18 mouse cellular contexts compared by ENCODE assay signal in the genomic region with DNA sequence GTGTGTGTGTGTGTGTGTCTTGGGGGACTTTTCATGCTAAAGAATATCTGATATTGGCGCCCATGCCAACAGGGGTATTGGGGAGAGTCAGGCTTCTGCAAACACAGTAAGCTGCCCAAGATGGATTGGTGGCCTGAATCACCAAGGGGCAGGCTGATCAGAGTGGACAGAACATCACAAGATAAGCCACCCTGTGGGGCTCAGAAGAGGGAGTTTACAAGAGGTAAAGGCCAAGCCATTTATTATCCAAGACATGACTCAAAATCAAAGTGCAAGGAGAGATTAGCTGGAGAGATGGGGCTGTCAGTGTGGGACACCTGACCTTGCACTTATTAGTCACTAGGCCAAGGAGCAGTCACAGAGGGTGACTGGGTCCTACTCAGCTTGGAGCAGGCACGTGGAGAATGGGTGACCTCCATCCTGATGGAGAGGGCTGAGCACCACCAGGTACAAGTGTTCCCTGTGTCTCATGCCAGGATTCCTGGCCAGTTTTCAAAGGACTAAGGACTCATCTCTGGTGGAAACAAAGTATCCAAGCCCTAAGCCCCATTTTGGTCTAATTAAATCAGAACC. TPM values are rescaled to one million over a fixed set of nuclear protein-coding genes. Genes with fewer than 3 reads are reported as not detected.
DNase-seq lines count a peak whose midpoint lies in the region; ATAC-seq lines count a peak whose summit lies in the region.
"Had no signal": no experiment of that assay in that cellular context is flagged by ENCODE, and none has a peak within 500 bp of the region (broad histone marks: within the 10 kb centered on the region; RNA-seq: fewer than 3 reads in every experiment).

No protein-coding gene starts in this region.

- WGBS in intestine, embryonic 15.5 days, result 46% methylated on average over 2 of the region's 2 CpGs
- 35% methylated on average over 2 of the region's 2 CpGs for WGBS in stomach, embryonic 16.5 days

- H3K27ac ChIP-seq in intestine, embryonic 15.5 days, result no peak overlapping the region
- no peak overlapping the region for H3K27ac ChIP-seq in stomach, embryonic 16.5 days (ENCODE audit: low read length)
- H3K27ac ChIP-seq: embryonic facial prominence, embryonic 10.5 days; forebrain, embryonic 13.5 days; hindbrain, embryonic 15.5 days had no signal

- peak overlapping the region; percentile 37; the same call in 1 of the 2 replicates for H3K4me3 ChIP-seq in intestine, embryonic 15.5 days (replicated peaks)
- H3K4me3 ChIP-seq in stomach, embryonic 16.5 days (replicated peaks; ENCODE audit: low read length), result no peak overlapping the region
- H3K4me3 ChIP-seq: embryonic facial prominence, embryonic 10.5 days; forebrain, embryonic 13.5 days; heart, embryonic 12.5 days; hindbrain, embryonic 15.5 days had no signal

- DNase-seq in adrenal gland, adult 2 months, result peak; percentile 86
- no peak for DNase-seq in adrenal gland, postnatal 4 days (ENCODE audit: low spot score in 2 of 2)
- no peak for DNase-seq in gastrocnemius, postnatal 25 days
- DNase-seq in cerebellum, adult 18-20 months, result no peak
- no peak for DNase-seq in lung, postnatal 14 days
- DNase-seq: cerebellum, adult 11-12 months; cerebellum, postnatal 10 days; forebrain, postnatal 0 days; gastrocnemius, postnatal 14 days had no signal

- peak overlapping the region; percentile 54 for H3K4me2 ChIP-seq in intestine, embryonic 15.5 days (replicated peaks)
- H3K4me2 ChIP-seq in stomach, embryonic 16.5 days (ENCODE audit: low read depth, low read length), result no peak overlapping the region
- H3K4me2 ChIP-seq: forebrain, embryonic 13.5 days; heart, embryonic 12.5 days; hindbrain, embryonic 15.5 days had no signal

- H3K27me3 ChIP-seq in intestine, embryonic 15.5 days (replicated peaks), result no peaks in the 10 kb centered on the region
- H3K27me3 ChIP-seq in stomach, embryonic 16.5 days (ENCODE audit: control insufficient read depth, insufficient read depth, low read length), result no peaks in the 10 kb centered on the region
- H3K27me3 ChIP-seq: forebrain, embryonic 13.5 days; heart, embryonic 12.5 days; hindbrain, embryonic 15.5 days had no signal

- no peak overlapping the region for H3K9ac ChIP-seq in intestine, embryonic 15.5 days
- H3K9ac ChIP-seq in stomach, embryonic 16.5 days (ENCODE audit: low read length), result peak overlapping the region; percentile 2; the same call in 1 of the 2 replicates
- H3K9ac ChIP-seq: forebrain, embryonic 13.5 days; forebrain, postnatal 0 days; heart, embryonic 12.5 days; hindbrain, embryonic 15.5 days had no signal

- ATAC-seq in intestine, embryonic 15.5 days, result no peak
- no peak for ATAC-seq in stomach, embryonic 16.5 days (ENCODE audit: insufficient read depth, low FRiP score)
- ATAC-seq: forebrain, embryonic 13.5 days; forebrain, postnatal 0 days had no signal

- no peaks in the 10 kb centered on the region for H3K36me3 ChIP-seq in intestine, embryonic 15.5 days
- no peaks in the 10 kb centered on the region for H3K36me3 ChIP-seq in stomach, embryonic 16.5 days (ENCODE audit: control insufficient read depth, insufficient read depth, low read length)
- H3K36me3 ChIP-seq: embryonic facial prominence, embryonic 10.5 days; heart, embryonic 12.5 days; hindbrain, embryonic 15.5 days had no signal

- no peaks in the 10 kb centered on the region for H3K9me3 ChIP-seq in intestine, embryonic 15.5 days
- H3K9me3 ChIP-seq in stomach, embryonic 16.5 days (replicated peaks; ENCODE audit: control insufficient read depth, low read length), result no peaks in the 10 kb centered on the region
- H3K9me3 ChIP-seq: embryonic facial prominence, embryonic 10.5 days; forebrain, embryonic 13.5 days; heart, embryonic 12.5 days; hindbrain, embryonic 15.5 days had no signal

- H3K4me1 ChIP-seq in intestine, embryonic 15.5 days (replicated peaks), result peaks cover 6% of the 10 kb centered on the region; the same call in 1 of the 2 replicates
- H3K4me1 ChIP-seq in stomach, embryonic 16.5 days (ENCODE audit: control insufficient read depth, insufficient read depth, low read length), result peaks cover 3% of the 10 kb centered on the region; the same call in 1 of the 2 replicates
- H3K4me1 ChIP-seq: forebrain, embryonic 13.5 days; hindbrain, embryonic 15.5 days had no signal

RNA-seq across cellular contexts. Expression of a gene that starts 2.7 kb away (rescaled TPM):
- 1 to 10 TPM in 1 of 2 experiments, under 1 TPM in 1; 0.95 to 1.1 TPM for total RNA-seq in adrenal gland, adult 2 months (2021)
- polyA plus RNA-seq in adrenal gland, adult 2 months (2012; rRNA removed), result 0.13 and 0.20 TPM in 2 replicates
- 1 to 10 TPM; 1.6 to 7.1 TPM for total RNA-seq in adrenal gland, postnatal 4 days (2021)
- 135 and 146 TPM in 2 replicates for polyA plus RNA-seq in intestine, embryonic 15.5 days (2015; fragmentation: Nextera tagmentation; extraction: Ambion mirVana)
- 29.1 and 29.8 TPM in 2 replicates for polyA plus RNA-seq in stomach, embryonic 16.5 days (2015; fragmentation: Nextera tagmentation; extraction: Ambion mirVana)
- under 1 TPM in 1 of 2 experiments, not detected in 1; 0.13 TPM for total RNA-seq in gastrocnemius, postnatal 25 days (2021)
- total RNA-seq: granulocyte monocyte progenitor cell, adult 5-6 weeks had no signal

RNA-seq across cellular contexts. Expression of a gene that starts 20.5 kb away (rescaled TPM):
- total RNA-seq in adrenal gland, adult 2 months (2021), result 100 to 1,000 TPM; 169 to 172 TPM
- polyA plus RNA-seq in adrenal gland, adult 2 months (2012; rRNA removed), result 195 and 226 TPM in 2 replicates
- 100 to 1,000 TPM; 156 to 162 TPM for total RNA-seq in adrenal gland, postnatal 4 days (2021)
- 75.4 and 78.7 TPM in 2 replicates for polyA plus RNA-seq in intestine, embryonic 15.5 days (2015; fragmentation: Nextera tagmentation; extraction: Ambion mirVana)
- 77.9 and 88.9 TPM in 2 replicates for polyA plus RNA-seq in stomach, embryonic 16.5 days (2015; fragmentation: Nextera tagmentation; extraction: Ambion mirVana)
- total RNA-seq in gastrocnemius, postnatal 25 days (2021), result 10 to 100 TPM; 82.7 to 82.9 TPM

RNA-seq across cellular contexts. Expression of a gene that starts 36.8 kb away (rescaled TPM):
- total RNA-seq in adrenal gland, adult 2 months (2021), result 10 to 100 TPM; 13.1 to 16.3 TPM
- polyA plus RNA-seq in adrenal gland, adult 2 months (2012; rRNA removed), result 39.4 and 50.7 TPM in 2 replicates
- 10 to 100 TPM; 10.2 to 13.6 TPM for total RNA-seq in adrenal gland, postnatal 4 days (2021)
- 6.4 and 6.7 TPM in 2 replicates for polyA plus RNA-seq in intestine, embryonic 15.5 days (2015; fragmentation: Nextera tagmentation; extraction: Ambion mirVana)
- polyA plus RNA-seq in stomach, embryonic 16.5 days (2015; fragmentation: Nextera tagmentation; extraction: Ambion mirVana), result 7.7 and 8.7 TPM in 2 replicates
- total RNA-seq in gastrocnemius, postnatal 25 days (2021), result 1 to 10 TPM; 2.9 to 3.2 TPM
- total RNA-seq: MEL had no signal

RNA-seq across cellular contexts. Expression of a gene that starts 49.9 kb away (rescaled TPM):
- total RNA-seq in adrenal gland, adult 2 months (2021), result under 1 TPM; 0.29 to 0.69 TPM
- polyA plus RNA-seq in adrenal gland, adult 2 months (2012; rRNA removed), result 0.24 and 0.51 TPM in 2 replicates
- under 1 TPM; 0.48 to 0.50 TPM for total RNA-seq in adrenal gland, postnatal 4 days (2021)
- 0.39 and 0.53 TPM in 2 replicates for polyA plus RNA-seq in intestine, embryonic 15.5 days (2015; fragmentation: Nextera tagmentation; extraction: Ambion mirVana)
- polyA plus RNA-seq in stomach, embryonic 16.5 days (2015; fragmentation: Nextera tagmentation; extraction: Ambion mirVana), result 0.66 and 0.77 TPM in 2 replicates
- not detected for total RNA-seq in gastrocnemius, postnatal 25 days (2021)
- total RNA-seq: granulocyte monocyte progenitor cell, adult 5-6 weeks had no signal
- polyA plus RNA-seq: C2C12 had no signal
